Comparison of ENCODE assay signal across 18 mouse cellular contexts in genomic region chr6:87535651-87536050, GRCm38 (mm10). TPM values are rescaled to one million over a fixed set of nuclear protein-coding genes. Genes with fewer than 3 reads are reported as not detected.
A peak's percentile ranks its signal among the peaks of the same experiment; 100 is the strongest.
DNase-seq lines count a peak whose midpoint lies in the region; ATAC-seq and TF ChIP-seq lines count a peak whose summit lies in the region.
"Had no signal": no experiment of that assay in that cellular context is flagged by ENCODE, and none has a peak within 500 bp of the region (broad histone marks: within the 10 kb centered on the region; RNA-seq: fewer than 3 reads in every experiment).

No protein-coding gene starts in this region.

- no peak overlapping the region for H3K4me3 ChIP-seq in liver, postnatal 0 days (ENCODE audit: low read depth, low read length)
- H3K4me3 ChIP-seq in liver, embryonic 11.5 days (ENCODE audit: low read depth, low read length): no peak overlapping the region
- H3K4me3 ChIP-seq: forebrain, embryonic 15.5 days; heart, embryonic 12.5 days; hindbrain, embryonic 10.5 days; layer of hippocampus, adult 2 months; neural tube, embryonic 15.5 days had no signal

- H3K27me3 ChIP-seq in liver, postnatal 0 days (ENCODE audit: insufficient read depth, low read length): peaks cover 4% of the 10 kb centered on the region; the same call in 1 of the 2 replicates
- H3K27me3 ChIP-seq in liver, embryonic 11.5 days (replicated peaks; ENCODE audit: control insufficient read depth, insufficient read depth, low read length): peaks cover 20% of the 10 kb centered on the region
- H3K27me3 ChIP-seq: forebrain, embryonic 15.5 days; neural tube, embryonic 15.5 days had no signal

- no peak overlapping the region for H3K9ac ChIP-seq in liver, postnatal 0 days (replicated peaks)
- no peak overlapping the region for H3K9ac ChIP-seq in liver, embryonic 11.5 days (ENCODE audit: low read depth, low read length)
- H3K9ac ChIP-seq: forebrain, embryonic 15.5 days; heart, embryonic 12.5 days; lung, embryonic 14.5 days; neural tube, embryonic 15.5 days had no signal

- no peak for TF ChIP-seq EP300 in liver, postnatal 0 days (IDR thresholded peaks at IDR 0.05; ENCODE audit: low read depth)

- H3K36me3 ChIP-seq in liver, postnatal 0 days (replicated peaks; ENCODE audit: insufficient read depth, low read length): no peaks in the 10 kb centered on the region
- no peaks in the 10 kb centered on the region for H3K36me3 ChIP-seq in liver, embryonic 11.5 days (ENCODE audit: control insufficient read depth, insufficient read depth, low read length)
- H3K36me3 ChIP-seq: forebrain, embryonic 15.5 days; heart, embryonic 12.5 days; hindbrain, embryonic 10.5 days; neural tube, embryonic 15.5 days had no signal

- peaks cover 43% of the 10 kb centered on the region for H3K4me1 ChIP-seq in liver, postnatal 0 days (ENCODE audit: insufficient read depth)
- H3K4me1 ChIP-seq in liver, embryonic 11.5 days (replicated peaks; ENCODE audit: control insufficient read depth, insufficient read depth, low read length): peaks cover 6% of the 10 kb centered on the region; the same call in 1 of the 2 replicates
- H3K4me1 ChIP-seq: neural tube, embryonic 15.5 days had no signal

- no peak for DNase-seq in frontal cortex, postnatal 14 days (ENCODE audit: low spot score in 2 of 2)
- DNase-seq in liver, postnatal 0 days: no peak
- DNase-seq in liver, embryonic 11.5 days (ENCODE audit: low spot score): no peak
- peak; percentile 74 for DNase-seq in CD4-positive helper T cell, adult 2 months (ENCODE audit: low read depth, low spot score)
- peak; percentile 79 for DNase-seq in induced T-regulatory cell, adult 2 months (ENCODE audit: low read depth)
- DNase-seq in embryo, embryonic 10 days (ENCODE audit: low spot score): no peak
- DNase-seq in urinary bladder, postnatal 4 days (ENCODE audit: low spot score in 2 of 2): no peak
- DNase-seq: cerebellum, adult 9-11 months; gastrocnemius, postnatal 25 days; lung, embryonic 14.5 days; retina, postnatal 1 day had no signal

- 47% methylated on average over 9 of the region's 9 CpGs for WGBS in liver, postnatal 0 days (ENCODE audit: insufficient replicate concordance)
- 62% methylated on average over 9 of the region's 9 CpGs for WGBS in liver, embryonic 11.5 days

- H3K27ac ChIP-seq in liver, postnatal 0 days (ENCODE audit: low read depth): peak overlapping the region; percentile 58; the same call in 1 of the 2 replicates
- no peak overlapping the region for H3K27ac ChIP-seq in liver, embryonic 11.5 days (ENCODE audit: low read depth, low read length)
- H3K27ac ChIP-seq: forebrain, embryonic 15.5 days; hindbrain, embryonic 10.5 days; layer of hippocampus, adult 2 months; neural tube, embryonic 15.5 days had no signal

- peak; percentile 91 for ATAC-seq in frontal cortex, adult (ENCODE audit: low TSS enrichment)
- ATAC-seq in liver, postnatal 0 days: no peak
- ATAC-seq in liver, embryonic 11.5 days (replicated peaks; ENCODE audit: low FRiP score): no peak
- ATAC-seq: forebrain, embryonic 15.5 days had no signal

- H3K4me2 ChIP-seq in liver, postnatal 0 days (ENCODE audit: low read depth, low read length): peak overlapping the region; percentile 26; the same call in 1 of the 2 replicates
- no peak overlapping the region for H3K4me2 ChIP-seq in liver, embryonic 11.5 days
- H3K4me2 ChIP-seq: forebrain, embryonic 15.5 days; heart, embryonic 12.5 days; lung, embryonic 14.5 days; neural tube, embryonic 15.5 days had no signal

- H3K9me3 ChIP-seq in liver, postnatal 0 days (ENCODE audit: low read length): no peaks in the 10 kb centered on the region
- no peaks in the 10 kb centered on the region for H3K9me3 ChIP-seq in liver, embryonic 11.5 days (ENCODE audit: control insufficient read depth, low read length)
- H3K9me3 ChIP-seq: forebrain, embryonic 15.5 days; heart, embryonic 12.5 days; hindbrain, embryonic 10.5 days; neural tube, embryonic 15.5 days had no signal

- no peak for TF ChIP-seq CTCF in liver, postnatal 0 days (IDR thresholded peaks at IDR 0.05; ENCODE audit: low read depth)

RNA-seq across cellular contexts. Expression of gene Arhgap25, which starts 2.6 kb away (rescaled TPM):
- polyA plus RNA-seq in liver, postnatal 0 days (2015; fragmentation: Nextera tagmentation; extraction: Ambion mirVana): 6.0 TPM in 2 replicates
- 6.9 and 7.9 TPM in 2 replicates for polyA plus RNA-seq in liver, embryonic 11.5 days (2014; fragmentation: Nextera tagmentation; extraction: Ambion mirVana)

RNA-seq across cellular contexts. Expression of gene Prokr1, which starts 54.9 kb away (rescaled TPM):
- polyA plus RNA-seq in liver, postnatal 0 days (2015; fragmentation: Nextera tagmentation; extraction: Ambion mirVana): 1.1 and 1.6 TPM in 2 replicates
- 1.8 and 3.2 TPM in 2 replicates for polyA plus RNA-seq in liver, embryonic 11.5 days (2014; fragmentation: Nextera tagmentation; extraction: Ambion mirVana)
- polyA plus RNA-seq: inflammation-experienced regulatory T-cells, adult 6 months had no signal

Comparison
In these comparisons a context has a peak if more than half of its experiments do, and no peak if none do; other contexts are left out.
1. DNase-seq: peak in CD4-positive helper T cell, adult 2 months (single experiment) and induced T-regulatory cell, adult 2 months (single experiment); none in frontal cortex, postnatal 14 days (0 of 2), liver, postnatal 0 days (single experiment), liver, embryonic 11.5 days (single experiment), embryo, embryonic 10 days (single experiment) and urinary bladder, postnatal 4 days (0 of 2).